Mouse (Mus musculus) heart, postnatal 14 days (tissue): Measurements from ENCODE around the gene Dpf1. TPM values are rescaled to one million over a fixed set of nuclear protein-coding genes. Genes with fewer than 3 reads are reported as not detected.

Source experiments
- DNase-seq, 2 experiments: peaks; one replicate each; pipeline ENCODE4 v3.0.0; 2021 to 2022
- intact Hi-C: fragments of 180-260 bp; cut with DNase I; formaldehyde crosslinking; loops from one replicate; pipeline ENCODE4 v1.15.1; 2025
- total RNA-seq, 2 experiments: library from RNA; stranded (reverse); gene quantifications; 2 replicates each; pipeline ENCODE4 v1.2.3; 2021

Dpf1 gene
- total RNA-seq, 2 experiments from 2014 or later: 0.19 to 1.2 TPM

GRCm38 (mm10) chr7:29336795-29337319 is 33.1 kb downstream of the Dpf1 start:
- intact Hi-C loops: no loop called here
- DNase-seq: no peak

- DNase-seq: no peak
- intact Hi-C loops: no loop called here
These were observed 34.0 kb downstream of the Dpf1 start for GRCm38 (mm10) chr7:29337766-29338165.

- intact Hi-C loops: no loop called here
- no peak for DNase-seq
These were observed 34.7 kb downstream of the Dpf1 start for GRCm38 (mm10) chr7:29338351-29338919.

GRCm38 (mm10) chr7:29338984-29339679 is 35.4 kb downstream of the Dpf1 start:
- no peak for DNase-seq

GRCm38 (mm10) chr7:29340247-29340646 is 36.5 kb downstream of the Dpf1 start:
- no peak for DNase-seq
- intact Hi-C loops: no loop called here

More at GRCm38 (mm10) chr7:29338984-29339679, 35.4 kb downstream of the Dpf1 start:
- intact Hi-C loops: no loop called here

- intact Hi-C loops: no loop called here
- no peak for DNase-seq
These were observed 37.1 kb downstream of the Dpf1 start for GRCm38 (mm10) chr7:29340838-29341237.

- DNase-seq: no peak
- intact Hi-C loops: no loop called here
These were observed 38.0 kb downstream of the Dpf1 start for GRCm38 (mm10) chr7:29341722-29342121.

- no peak for DNase-seq
- intact Hi-C loops: no loop called here
These were observed 38.8 kb downstream of the Dpf1 start for GRCm38 (mm10) chr7:29342489-29343092.

GRCm38 (mm10) chr7:29343746-29344145 is 40.0 kb downstream of the Dpf1 start:
- intact Hi-C loops: no loop called here
- DNase-seq: no peak

- no peak for DNase-seq
- intact Hi-C loops: no loop called here
These were observed 41.8 kb downstream of the Dpf1 start for GRCm38 (mm10) chr7:29345534-29345933.

GRCm38 (mm10) chr7:29346212-29346611 is 42.5 kb downstream of the Dpf1 start:
- intact Hi-C loops: no loop called here
- no peak for DNase-seq

- intact Hi-C loops: no loop called here
- DNase-seq: no peak
These were observed 46.7 kb downstream of the Dpf1 start for GRCm38 (mm10) chr7:29350489-29350888.

GRCm38 (mm10) chr7:29352246-29352645 is 48.5 kb downstream of the Dpf1 start:
- DNase-seq: no peak
- intact Hi-C loops: no loop called here

GRCm38 (mm10) chr7:29354161-29354560 is 50.4 kb downstream of the Dpf1 start:
- intact Hi-C loops: no loop called here

GRCm38 (mm10) chr7:29355406-29355805 is 51.7 kb downstream of the Dpf1 start:
- intact Hi-C loops: no loop called here
- DNase-seq: no peak

More at GRCm38 (mm10) chr7:29354161-29354560, 50.4 kb downstream of the Dpf1 start:
- DNase-seq: peak; percentile 63 to 76

- intact Hi-C loops: no loop called here
These were observed 57.7 kb downstream of the Dpf1 start for GRCm38 (mm10) chr7:29361497-29361896.

GRCm38 (mm10) chr7:29364052-29364451 is 60.3 kb downstream of the Dpf1 start:
- DNase-seq: peak; percentile 21 to 25

More at GRCm38 (mm10) chr7:29361497-29361896, 57.7 kb downstream of the Dpf1 start:
- no peak for DNase-seq

GRCm38 (mm10) chr7:29367166-29368003 is 63.6 kb downstream of the Dpf1 start:
- no peak for DNase-seq
- intact Hi-C loops: no loop called here

More at GRCm38 (mm10) chr7:29364052-29364451, 60.3 kb downstream of the Dpf1 start:
- intact Hi-C loops: no loop called here
